Mouse (Mus musculus): ENCODE measurements around the gene Las1l.
"Not testable (repeated sequence)": the region's sequence is repeated elsewhere in the genome, so short reads cannot be mapped to it uniquely, and the experiment has no call there.

Gene Las1l

GRCm38 (mm10) chrX:95956497-95957293 lies at the start of gene Las1l:
Gene Las1l (minus strand): TSS chrX:95956962.
- peak; percentile 97 for DNase-seq (ENCODE audit: low read depth, low spot score)

DNA sequence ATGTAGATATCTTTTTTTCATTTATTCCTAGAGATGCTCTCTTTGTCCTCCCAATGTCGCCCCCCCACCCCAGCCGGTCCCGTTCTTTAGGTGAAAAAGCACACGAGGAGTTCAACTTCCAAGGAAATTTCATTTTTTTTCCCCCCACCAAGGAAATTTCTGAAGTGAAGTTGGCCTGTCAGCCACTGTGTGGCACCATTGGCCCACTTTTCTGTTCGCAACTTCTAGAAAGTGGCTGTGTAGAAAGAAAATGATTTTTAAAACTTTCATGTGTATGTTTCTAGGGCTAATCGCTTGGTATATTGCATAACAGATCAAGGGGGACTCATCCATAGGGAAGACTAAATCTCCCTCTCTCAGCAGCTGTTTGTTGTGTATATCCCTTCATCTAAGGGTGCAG lies 49.6 kb upstream of the Las1l start:
- no peak for DNase-seq (ENCODE audit: low read depth, low spot score)

GRCm38 (mm10) chrX:95999601-96000000 lies 42.8 kb upstream of the Las1l start:
- DNase-seq (ENCODE audit: low read depth, low spot score), result peak; percentile 65

DNA sequence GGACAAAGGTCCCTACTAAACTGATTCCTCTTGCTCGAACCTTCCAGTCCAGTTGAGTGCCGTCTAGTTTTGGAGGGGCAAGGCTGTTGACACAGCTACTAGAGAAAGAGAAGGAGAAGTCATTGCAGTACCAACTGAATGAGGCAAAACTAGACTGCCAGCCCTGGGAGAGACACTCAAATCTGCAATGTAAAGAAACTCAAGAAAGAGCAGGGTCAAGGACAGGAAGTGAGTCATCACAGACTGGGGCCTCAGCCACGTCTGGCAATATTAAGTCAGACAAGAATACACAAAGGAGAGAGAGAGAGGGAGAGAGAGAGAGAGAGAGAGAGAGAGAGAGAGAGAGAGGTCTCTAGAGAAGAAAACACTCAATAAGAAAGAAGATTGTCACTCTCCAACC lies 36.4 kb upstream of the Las1l start:
- no peak for DNase-seq (ENCODE audit: low read depth, low spot score)

- DNase-seq (ENCODE audit: low read depth, low spot score), result peak; percentile 17
Observed at GRCm38 (mm10) chrX:95969936-95970335, 13.2 kb upstream of the Las1l start.

DNA sequence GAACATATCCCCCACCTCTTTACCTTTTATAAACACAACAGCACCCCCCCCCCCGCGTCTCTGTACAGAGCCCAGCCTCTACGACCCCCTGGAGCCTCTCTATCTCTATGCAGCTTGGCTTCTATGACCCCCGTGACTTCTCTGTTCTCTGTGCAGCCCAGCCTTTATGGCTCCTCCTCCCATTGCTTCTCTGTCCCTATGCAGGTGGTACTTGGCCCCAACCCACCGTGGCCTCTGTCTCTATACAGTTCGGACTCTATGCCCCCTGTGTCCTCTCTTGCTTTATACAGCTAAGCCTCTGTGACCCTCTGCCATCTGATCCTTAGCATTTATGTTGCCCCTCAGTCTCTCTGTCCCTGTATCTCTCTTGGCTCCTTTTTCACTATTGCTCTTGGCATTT lies 12.4 kb upstream of the Las1l start:
- DNase-seq (ENCODE audit: low read depth, low spot score), result peak; percentile 8

GRCm38 (mm10) chrX:95968594-95968965 lies 11.8 kb upstream of the Las1l start:
- DNase-seq (ENCODE audit: low read depth, low spot score), result peak; percentile 95

DNA sequence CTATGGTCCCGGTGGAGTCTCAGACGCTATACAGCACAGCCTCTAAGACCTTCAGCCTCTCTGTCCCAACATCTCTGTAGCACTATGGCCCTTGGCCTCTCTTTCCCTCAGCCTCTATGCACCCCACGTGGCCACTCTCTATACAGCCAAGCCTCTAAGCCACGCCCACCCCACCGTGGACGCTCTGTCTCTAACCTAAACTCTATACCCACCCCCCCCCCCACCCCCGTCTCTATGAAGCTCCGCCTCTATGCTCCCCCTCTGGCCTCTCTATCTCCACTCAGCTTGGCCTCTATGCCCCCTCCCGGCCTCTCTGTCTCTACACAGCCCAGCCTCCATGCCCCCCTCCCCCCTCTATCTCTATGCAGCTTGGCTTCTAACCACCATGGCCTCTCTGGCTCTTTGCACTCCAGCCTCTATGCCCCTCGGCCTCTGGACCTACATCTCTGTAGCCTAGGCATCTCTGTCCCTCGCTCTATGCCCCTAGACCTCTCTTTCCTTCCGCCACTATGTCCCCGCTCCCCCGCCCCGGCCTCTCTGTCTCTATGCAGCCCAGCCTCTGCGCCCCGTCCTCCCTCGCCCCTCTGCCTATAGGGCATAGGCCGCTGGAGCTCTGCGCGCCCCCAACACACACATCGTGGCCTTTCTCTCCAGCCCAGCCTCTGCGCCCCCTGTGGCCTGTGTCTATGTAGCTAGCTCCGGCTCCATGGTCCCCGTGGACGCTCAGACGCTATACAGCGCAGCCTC lies 11.3 kb upstream of the Las1l start:
- DNase-seq (ENCODE audit: low read depth, low spot score), result peak; percentile 89

GRCm38 (mm10) chrX:95965036-95965435 lies 8.3 kb upstream of the Las1l start:
- no peak for DNase-seq (ENCODE audit: low read depth, low spot score)

- no peak for DNase-seq (ENCODE audit: low read depth, low spot score)
Observed at GRCm38 (mm10) chrX:95963366-95963765, 6.6 kb upstream of the Las1l start.

DNA sequence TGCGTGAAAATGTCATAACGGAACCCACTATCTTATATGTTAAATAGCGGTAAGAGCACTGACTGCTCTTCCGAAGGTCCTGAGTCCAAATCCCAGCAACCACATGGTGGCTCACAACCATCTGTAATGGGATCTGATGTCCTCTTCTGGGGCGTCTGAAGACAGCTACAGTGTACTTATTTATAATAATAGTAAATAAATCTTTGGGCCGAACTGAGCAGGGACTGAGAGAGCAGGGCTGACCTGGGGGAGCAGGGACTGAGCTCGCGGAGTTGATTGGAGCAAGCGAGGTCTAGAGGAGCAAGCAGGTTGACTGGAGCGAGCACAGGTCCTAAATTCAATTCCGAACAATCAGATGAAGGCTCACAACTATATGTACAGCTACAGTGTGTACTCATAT lies 699 bp upstream of the Las1l start:
- not testable (repeated sequence) for DNase-seq (ENCODE audit: low read depth, low spot score)

GRCm38 (mm10) chrX:95950776-95951175 lies 6.0 kb downstream of the Las1l start:
- DNase-seq (ENCODE audit: low read depth, low spot score), result peak; percentile 47

DNA sequence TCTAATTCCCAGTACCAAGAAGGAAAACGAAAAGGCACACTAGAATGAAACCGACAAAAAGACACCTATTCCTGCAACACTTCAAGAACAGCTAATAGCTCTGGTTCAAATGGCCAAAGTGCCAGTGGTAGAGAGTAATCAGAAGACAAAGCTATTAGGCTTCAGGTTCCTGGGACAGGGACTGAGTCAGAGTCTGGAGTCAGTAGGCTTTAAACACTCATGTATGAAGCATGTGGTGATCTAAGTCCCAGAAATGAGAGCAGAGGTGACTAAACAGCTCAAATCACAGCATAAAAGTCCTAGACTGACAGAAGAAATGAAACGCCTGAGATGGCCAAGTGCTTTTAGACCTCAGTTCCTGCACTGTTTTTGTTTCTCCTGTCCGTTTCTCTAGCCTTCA lies 8.6 kb downstream of the Las1l start:
- no peak for DNase-seq (ENCODE audit: low read depth, low spot score)

DNA sequence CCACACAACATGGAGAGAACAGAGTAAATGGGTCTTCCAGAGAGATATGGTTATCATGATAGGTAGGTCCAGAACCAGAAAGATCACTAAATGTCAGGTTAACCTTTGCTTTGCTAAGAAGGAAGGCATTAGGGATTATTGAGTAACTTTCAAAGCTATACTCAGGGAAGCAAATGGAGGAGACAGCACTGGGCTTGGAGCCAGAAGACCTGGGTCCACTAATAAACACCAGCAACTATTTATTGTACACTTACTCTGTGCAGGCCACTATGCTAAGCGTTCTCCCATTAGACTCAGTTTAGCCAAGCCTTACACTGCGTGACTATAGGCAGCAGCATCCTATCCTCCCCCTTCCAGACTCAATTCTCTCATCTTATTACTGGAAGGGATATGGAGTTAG lies 11.3 kb downstream of the Las1l start:
- DNase-seq (ENCODE audit: low read depth, low spot score), result no peak

- DNase-seq (ENCODE audit: low read depth, low spot score), result no peak
Observed at GRCm38 (mm10) chrX:95935481-95935880, 21.3 kb downstream of the Las1l start.

DNA sequence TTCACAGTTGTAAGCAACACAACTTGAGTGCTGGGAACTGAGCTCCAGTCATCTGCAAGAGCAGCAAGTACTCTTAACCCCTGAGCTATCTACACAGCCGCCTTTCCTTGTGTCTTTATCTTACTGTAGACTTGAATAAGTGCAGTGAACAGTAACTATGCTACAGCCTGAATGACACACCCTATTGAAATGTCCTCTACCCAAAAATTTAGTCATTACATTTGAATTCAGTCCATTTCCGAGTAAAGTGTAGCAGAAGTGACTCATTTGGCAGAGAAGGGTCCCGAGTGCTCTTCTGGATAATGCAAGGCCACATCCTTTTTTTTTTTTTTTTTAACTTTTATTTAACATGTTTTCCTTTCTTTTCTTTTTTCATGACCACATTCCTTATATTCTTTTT lies 54.0 kb downstream of the Las1l start:
- DNase-seq (ENCODE audit: low read depth, low spot score), result no peak

Measured in R1 (cell line).